Mouse (Mus musculus) kidney, adult 11 months (tissue): ENCODE measurements at regions not wholly inside any gene's neighbourhood (a gene's known extent, or its start where the extent isn't known, plus 50 kb on each side); places are given as distances from the start of the nearest gene placed in this dataset.
A peak's percentile ranks its signal among the peaks of the same experiment; 100 is the strongest.

ENCODE experiments used
- DNase-seq: peaks from one replicate; pipeline ENCODE4 v3.0.0; 2022

GRCm38 (mm10) chr12:77785647-77786046 is 408.4 kb upstream of the Gm6657 start:
- no peak for DNase-seq

- no peak for DNase-seq
Observed at GRCm38 (mm10) chr12:77786678-77787077, 407.4 kb upstream of the Gm6657 start.

GRCm38 (mm10) chr12:77788273-77788672 is 405.8 kb upstream of the Gm6657 start:
- DNase-seq = no peak

- no peak for DNase-seq
Observed at GRCm38 (mm10) chr12:77789427-77789826, 404.6 kb upstream of the Gm6657 start.

GRCm38 (mm10) chr12:77789871-77790270 is 404.2 kb upstream of the Gm6657 start:
- no peak for DNase-seq

GRCm38 (mm10) chr12:77790891-77791672 is 403.0 kb upstream of the Gm6657 start:
- peak; percentile 71 for DNase-seq

- no peak for DNase-seq
Observed at GRCm38 (mm10) chr12:77798516-77798915, 395.5 kb upstream of the Gm6657 start.

GRCm38 (mm10) chr12:77799134-77799770 is 394.8 kb upstream of the Gm6657 start:
- no peak for DNase-seq

GRCm38 (mm10) chr12:77807674-77808073 is 386.4 kb upstream of the Gm6657 start:
- DNase-seq = no peak

- DNase-seq = no peak
Observed at GRCm38 (mm10) chr12:77811276-77811675, 382.8 kb upstream of the Gm6657 start.

- DNase-seq = no peak
Observed at GRCm38 (mm10) chr12:77819456-77819855, 374.6 kb upstream of the Gm6657 start.

- peak; percentile 15 for DNase-seq
Observed at GRCm38 (mm10) chr12:77823381-77824030, 370.5 kb upstream of the Gm6657 start.

- no peak for DNase-seq
Observed at GRCm38 (mm10) chr12:77833411-77834169, 360.5 kb upstream of the Gm6657 start.

- no peak for DNase-seq
Observed at GRCm38 (mm10) chr12:77834891-77835290, 359.2 kb upstream of the Gm6657 start.

- no peak for DNase-seq
Observed at GRCm38 (mm10) chr12:77836231-77836630, 357.8 kb upstream of the Gm6657 start.

GRCm38 (mm10) chr12:77841844-77842415 is 352.1 kb upstream of the Gm6657 start:
- DNase-seq = no peak

- DNase-seq = no peak
Observed at GRCm38 (mm10) chr12:77852595-77853577, 341.2 kb upstream of the Gm6657 start.

- DNase-seq = no peak
Observed at GRCm38 (mm10) chr12:77854281-77855075, 339.6 kb upstream of the Gm6657 start.

- no peak for DNase-seq
Observed at GRCm38 (mm10) chr12:77855796-77856195, 338.2 kb upstream of the Gm6657 start.

- no peak for DNase-seq
Observed at GRCm38 (mm10) chr12:77857281-77857680, 336.8 kb upstream of the Gm6657 start.
